Mouse (Mus musculus): Measurements from ENCODE around the gene Znhit6.
A peak's percentile ranks its signal among the peaks of the same experiment; 100 is the strongest.

Znhit6 gene

GRCm38 (mm10) chr3:145575743-145576481 lies at the start of gene Znhit6:
Znhit6 (plus strand) TSS chr3:145576205.
- DNase-seq, result peak; percentile 94

GRCm38 (mm10) chr3:145537870-145538269 lies 38.1 kb upstream of the Znhit6 start:
- DNase-seq, result no peak

- DNase-seq, result no peak
Measured at GRCm38 (mm10) chr3:145548441-145549415, 27.3 kb upstream of the Znhit6 start.

- no peak for DNase-seq
Measured at GRCm38 (mm10) chr3:145550216-145550615, 25.8 kb upstream of the Znhit6 start.

- no peak for DNase-seq
Measured at GRCm38 (mm10) chr3:145554388-145554787, 21.6 kb upstream of the Znhit6 start.

GRCm38 (mm10) chr3:145556206-145556605 lies 19.8 kb upstream of the Znhit6 start:
- no peak for DNase-seq

- no peak for DNase-seq
Measured at GRCm38 (mm10) chr3:145559675-145560074, 16.3 kb upstream of the Znhit6 start.

- no peak for DNase-seq
Measured at GRCm38 (mm10) chr3:145560117-145560516, 15.9 kb upstream of the Znhit6 start.

GRCm38 (mm10) chr3:145574468-145574867 lies 1.5 kb upstream of the Znhit6 start:
- DNase-seq, result no peak

GRCm38 (mm10) chr3:145575340-145575739 lies 665 bp upstream of the Znhit6 start:
- no peak for DNase-seq

GRCm38 (mm10) chr3:145576482-145576822 lies 447 bp downstream of the Znhit6 start:
- DNase-seq, result no peak

GRCm38 (mm10) chr3:145576876-145577275 lies 871 bp downstream of the Znhit6 start:
- peak in 1 of 2 experiments; percentile 6 for DNase-seq

- DNase-seq, result no peak
Measured at GRCm38 (mm10) chr3:145583043-145583442, 7.0 kb downstream of the Znhit6 start.

- DNase-seq, result no peak
Measured at GRCm38 (mm10) chr3:145583522-145584200, 7.7 kb downstream of the Znhit6 start.

- DNase-seq, result no peak
Measured at GRCm38 (mm10) chr3:145590562-145590961, 14.6 kb downstream of the Znhit6 start.

- DNase-seq, result no peak
Measured at GRCm38 (mm10) chr3:145591841-145592542, 16.0 kb downstream of the Znhit6 start.

- DNase-seq, result no peak
Measured at GRCm38 (mm10) chr3:145595354-145595753, 19.3 kb downstream of the Znhit6 start.

- no peak for DNase-seq
Measured at GRCm38 (mm10) chr3:145599059-145599458, 23.1 kb downstream of the Znhit6 start.

GRCm38 (mm10) chr3:145600801-145601200 lies 24.8 kb downstream of the Znhit6 start:
- DNase-seq, result no peak

- no peak for DNase-seq
Measured at GRCm38 (mm10) chr3:145601345-145601744, 25.3 kb downstream of the Znhit6 start.

GRCm38 (mm10) chr3:145602410-145603206 lies 26.6 kb downstream of the Znhit6 start:
- no peak for DNase-seq

All from cerebellum, postnatal 36 days (tissue).